Mouse (Mus musculus): ENCODE results near the gene Dcakd.

The Dcakd gene

GRCm38 (mm10) chr11:103049611-103050010 lies 21.5 kb upstream of the Dcakd start:
- DNase-seq (ENCODE audit: low read depth, low spot score), result no peak

GRCm38 (mm10) chr11:103046286-103046685 lies 18.2 kb upstream of the Dcakd start:
- DNase-seq (ENCODE audit: low read depth, low spot score), result peak; percentile 12

GRCm38 (mm10) chr11:103043982-103044381 lies 15.8 kb upstream of the Dcakd start:
- no peak for DNase-seq (ENCODE audit: low read depth, low spot score)

GRCm38 (mm10) chr11:103042828-103043227 lies 14.7 kb upstream of the Dcakd start:
- no peak for DNase-seq (ENCODE audit: low read depth, low spot score)

GRCm38 (mm10) chr11:103038037-103038436 lies 9.9 kb upstream of the Dcakd start:
- DNase-seq (ENCODE audit: low read depth, low spot score), result no peak

- DNase-seq (ENCODE audit: low read depth, low spot score), result no peak
These were observed 8.8 kb upstream of the Dcakd start for GRCm38 (mm10) chr11:103036881-103037465.

- DNase-seq (ENCODE audit: low read depth, low spot score), result no peak
These were observed 6.9 kb upstream of the Dcakd start for GRCm38 (mm10) chr11:103035007-103035406.

- no peak for DNase-seq (ENCODE audit: low read depth, low spot score)
These were observed 4.9 kb upstream of the Dcakd start for GRCm38 (mm10) chr11:103033030-103033429.

- no peak for DNase-seq (ENCODE audit: low read depth, low spot score)
These were observed 460 bp downstream of the Dcakd start for GRCm38 (mm10) chr11:103027570-103028175.

- DNase-seq (ENCODE audit: low read depth, low spot score), result no peak
These were observed 1.2 kb downstream of the Dcakd start for GRCm38 (mm10) chr11:103026901-103027300.

GRCm38 (mm10) chr11:103023974-103024373 lies 4.2 kb downstream of the Dcakd start:
- DNase-seq (ENCODE audit: low read depth, low spot score), result no peak

- no peak for DNase-seq (ENCODE audit: low read depth, low spot score)
These were observed 7.3 kb downstream of the Dcakd start for GRCm38 (mm10) chr11:103020713-103021335.

GRCm38 (mm10) chr11:103019325-103019724 lies 8.8 kb downstream of the Dcakd start:
- no peak for DNase-seq (ENCODE audit: low read depth, low spot score)

- DNase-seq (ENCODE audit: low read depth, low spot score), result no peak
These were observed 9.3 kb downstream of the Dcakd start for GRCm38 (mm10) chr11:103018860-103019259.

- DNase-seq (ENCODE audit: low read depth, low spot score), result no peak
These were observed 10.5 kb downstream of the Dcakd start for GRCm38 (mm10) chr11:103017661-103018060.

GRCm38 (mm10) chr11:103016930-103017329 lies 11.2 kb downstream of the Dcakd start:
- peak; percentile 95 for DNase-seq (ENCODE audit: low read depth, low spot score)

GRCm38 (mm10) chr11:103015881-103016825 lies 12.0 kb downstream of the Dcakd start:
- no peak for DNase-seq (ENCODE audit: low read depth, low spot score)

- DNase-seq (ENCODE audit: low read depth, low spot score), result no peak
These were observed 17.0 kb downstream of the Dcakd start for GRCm38 (mm10) chr11:103011206-103011497.

GRCm38 (mm10) chr11:103010454-103011205 lies 17.5 kb downstream of the Dcakd start:
- DNase-seq (ENCODE audit: low read depth, low spot score), result no peak

- DNase-seq (ENCODE audit: low read depth, low spot score), result peak; percentile 58
These were observed 18.9 kb downstream of the Dcakd start for GRCm38 (mm10) chr11:103009208-103009607.

- DNase-seq (ENCODE audit: low read depth, low spot score), result no peak
These were observed 19.6 kb downstream of the Dcakd start for GRCm38 (mm10) chr11:103008558-103008957.

- no peak for DNase-seq (ENCODE audit: low read depth, low spot score)
These were observed 21.2 kb downstream of the Dcakd start for GRCm38 (mm10) chr11:103007001-103007340.

Measured in mesoderm, embryonic 11.5 days (tissue).